Mouse (Mus musculus) ES-E14 (cell line): ENCODE results near the gene Ccn2.

Source experiments
- CHD2 ChIP-seq: IDR thresholded peaks from 2 replicates; pipeline ENCODE4 v1.6.1; 2014; ENCODE audit warnings: mild to moderate bottlenecking, low read depth, low read length, inconsistent platforms
- HCFC1 ChIP-seq: IDR thresholded peaks from 2 replicates; pipeline ENCODE4 v1.6.1; 2012; ENCODE audit warnings: low read length, inconsistent platforms, borderline replicate concordance; ENCODE audit not compliant: insufficient read depth
- MAFK ChIP-seq: IDR thresholded peaks from 2 replicates; pipeline ENCODE4 v1.6.1; 2014; ENCODE audit warnings: mild to moderate bottlenecking, low read depth, low read length, inconsistent platforms; ENCODE audit not compliant: insufficient read depth
- ZC3H11A ChIP-seq: IDR thresholded peaks from 2 replicates; pipeline ENCODE4 v1.6.1; 2012; ENCODE audit warnings: low read depth, mild to moderate bottlenecking, inconsistent platforms, low read length, borderline replicate concordance

GRCm38 (mm10) chr10:24639596-24639995, 44.4 kb downstream of the Ccn2 start:
- TF ChIP-seq ZC3H11A (no peak), HCFC1 (no peak), MAFK (no peak), CHD2 (no peak)
